Comparison of ENCODE assay signal across 8 mouse cellular contexts in the genomic region with DNA sequence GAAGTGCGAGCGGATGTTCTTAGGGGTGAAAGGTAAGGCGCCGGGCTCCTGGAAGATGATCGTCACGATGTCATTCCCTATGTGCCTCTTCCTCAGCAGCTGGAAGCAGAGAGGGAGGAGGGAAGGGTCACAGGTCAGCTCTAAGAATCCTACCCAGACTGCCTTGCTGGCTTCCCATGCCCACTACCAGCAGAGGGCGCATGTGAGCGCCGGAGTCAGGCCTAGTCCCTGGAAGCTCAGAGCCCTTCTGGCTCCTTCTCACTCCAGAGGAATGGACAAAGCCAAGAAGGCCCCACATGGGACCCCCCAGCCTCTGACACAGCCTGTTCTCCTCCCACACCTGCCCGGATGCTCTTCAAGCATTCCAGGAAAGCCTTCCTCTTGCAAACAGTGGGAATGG.
DNase-seq lines count a peak whose midpoint lies in the region; ATAC-seq lines count a peak whose summit lies in the region.

No protein-coding gene starts in this region.

- H3K9me3 ChIP-seq in intestine, embryonic 14.5 days (ENCODE audit: control insufficient read depth, low read length), result no peaks in the 10 kb centered on the region
- no peaks in the 10 kb centered on the region for H3K9me3 ChIP-seq in midbrain, embryonic 13.5 days

- H3K9ac ChIP-seq in intestine, embryonic 14.5 days (ENCODE audit: low read length), result no peak overlapping the region
- H3K9ac ChIP-seq in midbrain, embryonic 13.5 days (replicated peaks), result 0 out of 2 replicates have a peak overlapping the region, but pooled peaks have one; percentile 25

- peak; percentile 83 for DNase-seq in adipocyte (ENCODE audit: low spot score)
- peak; percentile 88 to 89 for DNase-seq in cerebellum, postnatal 36 days
- DNase-seq in gastrocnemius, postnatal 14 days, result peak; percentile 86
- DNase-seq in intestine, embryonic 14.5 days (ENCODE audit: low spot score), result peak; percentile 96
- peak; percentile 91 for DNase-seq in left cerebral cortex, postnatal 4 days
- peak; percentile 65 for DNase-seq in skeletal muscle tissue, adult 2 months (ENCODE audit: low read depth, low spot score)
- DNase-seq in yolk sac, embryonic 10.5 days (ENCODE audit: low spot score), result peak; percentile 82

- 23% methylated on average over 10 of the region's 10 CpGs for WGBS in intestine, embryonic 14.5 days
- WGBS in midbrain, embryonic 13.5 days, result 26% methylated on average over 10 of the region's 10 CpGs

- no peaks in the 10 kb centered on the region for H3K4me1 ChIP-seq in intestine, embryonic 14.5 days (replicated peaks; ENCODE audit: control insufficient read depth, insufficient read depth, low read length)
- H3K4me1 ChIP-seq in midbrain, embryonic 13.5 days (replicated peaks), result no peaks in the 10 kb centered on the region

- no peak overlapping the region for H3K4me3 ChIP-seq in intestine, embryonic 14.5 days (ENCODE audit: low read depth, low read length)
- H3K4me3 ChIP-seq in midbrain, embryonic 13.5 days (replicated peaks), result no peak overlapping the region

- no peak overlapping the region for H3K4me2 ChIP-seq in intestine, embryonic 14.5 days (ENCODE audit: low read length)
- no peak overlapping the region for H3K4me2 ChIP-seq in midbrain, embryonic 13.5 days (replicated peaks)

- peaks cover 63% of the 10 kb centered on the region for H3K36me3 ChIP-seq in intestine, embryonic 14.5 days (ENCODE audit: control insufficient read depth, insufficient read depth, low read length)
- H3K36me3 ChIP-seq in midbrain, embryonic 13.5 days, result peaks cover 49% of the 10 kb centered on the region

- intact Hi-C loops in gastrocnemius, postnatal 14 days (cut with DNase I; ENCODE audit: low total_unique reads), result loop anchor here (2.0 kb wide), 1 partner anchor 140 kb away; no protein-coding TSS in a partner anchor
- intact Hi-C loops in left cerebral cortex, postnatal 4 days (cut with DNase I), result loop anchor here (2.0 kb wide), 1 partner anchor 140 kb away; no protein-coding TSS in a partner anchor

- no peaks in the 10 kb centered on the region for H3K27me3 ChIP-seq in intestine, embryonic 14.5 days (replicated peaks; ENCODE audit: control insufficient read depth, insufficient read depth, low read length)
- no peaks in the 10 kb centered on the region for H3K27me3 ChIP-seq in midbrain, embryonic 13.5 days

- ATAC-seq in intestine, embryonic 14.5 days (replicated peaks; ENCODE audit: low FRiP score, low TSS enrichment, low read depth), result peak; percentile 67
- peak; percentile 69 for ATAC-seq in midbrain, embryonic 13.5 days

- no peak overlapping the region for H3K27ac ChIP-seq in intestine, embryonic 14.5 days (ENCODE audit: low read depth)
- H3K27ac ChIP-seq in midbrain, embryonic 13.5 days, result no peak overlapping the region
